Mouse (Mus musculus) intestine, embryonic 15.5 days (tissue): ENCODE data around the gene Ppa1. TPM values are rescaled to one million over a fixed set of nuclear protein-coding genes. Genes with fewer than 3 reads are reported as not detected.

ENCODE experiments used
- polyA plus RNA-seq: library from polyadenylated mRNA; unstranded; fragments of >200 nt; fragmentation: Nextera tagmentation; extraction: Ambion mirVana; gene quantifications from 2 replicates; pipeline ENCODE4 v1.2.1, GENCODE M21; 2015

The Ppa1 gene
- polyA plus RNA-seq, 1 experiment from 2014 or later: 235 TPM

Other genes starting within 250 kb of the Ppa1 start
- 0.09 and 0.20 TPM in 2 replicates for gene Nodal, start 230.6 kb upstream of the Ppa1 start, polyA plus RNA-seq
- gene Eif4ebp2, start 195.9 kb upstream of the Ppa1 start, polyA plus RNA-seq: 74.4 and 80.6 TPM in 2 replicates
- 5.6 and 5.9 TPM in 2 replicates for gene Lrrc20, start 172.8 kb upstream of the Ppa1 start, polyA plus RNA-seq
- gene Npffr1, start 53.1 kb upstream of the Ppa1 start, polyA plus RNA-seq: 0.06 and 0.16 TPM in 2 replicates
- gene Sar1a, start 31.7 kb downstream of the Ppa1 start, polyA plus RNA-seq: 184 and 192 TPM in 2 replicates
- gene Tysnd1, start 47.0 kb downstream of the Ppa1 start, polyA plus RNA-seq: 35.4 and 38.0 TPM in 2 replicates
- 17.3 and 19.2 TPM in 2 replicates for gene Aifm2, start 66.7 kb downstream of the Ppa1 start, polyA plus RNA-seq
- gene H2afy2, start 135.6 kb downstream of the Ppa1 start, polyA plus RNA-seq: 90.4 and 108 TPM in 2 replicates